Mouse (Mus musculus) hindbrain, embryonic 14.5 days (tissue): Measurements from ENCODE around the gene Cdkal1. TPM values are rescaled to one million over a fixed set of nuclear protein-coding genes. Genes with fewer than 3 reads are reported as not detected.

ENCODE experiments used
- ATAC-seq: fragments of 200-750 bp; cut with Nextera tagmentation; 2 replicates; pipeline ENCODE4 v1.8.0; 2017; ENCODE audit warnings: moderate number of reproducible peaks, mild to moderate bottlenecking, moderate TSS enrichment, moderate library complexity; ENCODE audit not compliant: low FRiP score
- DNase-seq: peaks from one replicate; pipeline ENCODE4 v3.0.0-alpha.2; 2015; ENCODE audit warnings: low spot score
- H3K27ac ChIP-seq: fragments of 300-500 bp; sonication (generic); 2 replicates; pipeline ENCODE4 v1.5.1; 2014; ENCODE audit warnings: mild to moderate bottlenecking, moderate library complexity
- H3K27me3 ChIP-seq: fragments of 300-500 bp; sonication (generic); 2 replicates; pipeline ENCODE4 v1.6.1; 2014; ENCODE audit warnings: mild to moderate bottlenecking, low read length, mixed read lengths; ENCODE audit not compliant: control insufficient read depth, insufficient read depth
- H3K36me3 ChIP-seq: fragments of 300-500 bp; sonication (generic); replicated peaks from 2 replicates; pipeline ENCODE4 v1.6.1; 2014; ENCODE audit not compliant: control insufficient read depth, insufficient read depth
- H3K4me1 ChIP-seq: fragments of 300-500 bp; sonication (generic); replicated peaks from 2 replicates; pipeline ENCODE4 v1.6.1; 2014; ENCODE audit warnings: antibody characterized with exemption, low read length, mixed read lengths; ENCODE audit not compliant: control insufficient read depth, insufficient read depth
- H3K4me2 ChIP-seq: fragments of 300-500 bp; sonication (generic); replicated peaks from 2 replicates; pipeline ENCODE4 v1.6.1; 2014; ENCODE audit warnings: mild to moderate bottlenecking, moderate library complexity
- H3K4me3 ChIP-seq: fragments of 300-500 bp; sonication (generic); replicated peaks from 2 replicates; pipeline ENCODE4 v1.5.1; 2014; ENCODE audit warnings: mild to moderate bottlenecking, low read length
- H3K9ac ChIP-seq: fragments of 300-500 bp; sonication (generic); 2 replicates; pipeline ENCODE4 v1.6.1; 2014
- H3K9me3 ChIP-seq: fragments of 300-500 bp; sonication (generic); 2 replicates; pipeline ENCODE4 v1.6.1; 2016; ENCODE audit warnings: low read length; ENCODE audit not compliant: control insufficient read depth
- WGBS: fragments of 180-500 bp; shearing (Covaris S2); extraction: QIAGEN DNeasy Blood & Tissue Kit; methylation state at CpG from one replicate; pipeline ENCODE4 v1.1.7; 2014; 5-methylcytosine and 5-hydroxymethylcytosine counted together
- polyA plus RNA-seq: library from polyadenylated mRNA; unstranded; fragments of >200 nt; fragmentation: Nextera tagmentation; extraction: Ambion mirVana; gene quantifications from 2 replicates; pipeline ENCODE4 v1.2.1, GENCODE M21; 2014

Gene Cdkal1
- polyA plus RNA-seq, 1 experiment from 2014 or later = 19.4 TPM

DNA sequence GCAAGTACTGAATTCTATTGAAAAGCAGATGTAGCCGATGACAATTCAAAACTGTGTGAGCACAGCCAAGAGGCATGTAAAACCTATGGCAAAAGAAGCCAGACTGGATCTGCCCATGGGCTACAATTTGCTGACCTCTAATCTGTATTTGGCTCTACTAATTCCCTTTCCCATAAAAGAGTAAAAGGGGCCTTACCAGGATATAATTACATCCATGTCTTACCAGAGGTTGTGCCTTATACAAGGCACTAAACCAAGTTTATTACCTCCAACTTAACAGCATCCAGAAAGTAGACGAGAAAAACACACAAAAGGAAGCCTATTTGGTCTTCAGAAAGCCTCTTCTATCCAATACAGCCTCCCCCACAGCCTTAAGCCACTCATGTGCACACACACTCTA, 213.2 kb downstream of the Cdkal1 start:
- ATAC-seq (no peak), DNase-seq (no peak)
- WGBS = 89% methylated on average over 2 of the region's 2 CpGs
- Histone ChIP-seq H3K36me3 (no peaks in the 10 kb centered on the region), H3K27ac (no peak overlapping the region), H3K9ac (no peak overlapping the region), H3K4me3 (no peak overlapping the region), H3K4me2 (no peak overlapping the region), H3K9me3 (no peaks in the 10 kb centered on the region), H3K4me1 (no peaks in the 10 kb centered on the region), H3K27me3 (no peaks in the 10 kb centered on the region)

DNA sequence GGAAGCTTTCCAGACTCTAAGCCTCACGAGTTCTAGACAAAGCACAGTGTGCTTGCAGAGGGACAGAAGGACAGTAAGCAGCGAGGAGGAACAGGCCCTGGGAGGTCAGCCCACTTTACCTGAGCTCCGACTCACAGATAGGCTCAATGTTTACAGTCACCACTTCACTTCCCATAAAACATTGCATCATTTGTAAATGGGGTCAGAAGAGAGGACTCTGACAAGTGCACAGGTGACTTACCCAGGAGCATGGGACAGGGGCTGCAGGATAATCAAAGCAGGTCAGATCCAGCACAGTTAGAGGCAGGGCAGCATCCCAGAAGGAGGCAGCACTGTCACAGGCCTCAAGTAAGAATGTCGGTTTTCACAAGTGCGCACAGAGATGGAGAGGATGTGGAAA, 214.3 kb downstream of the Cdkal1 start:
- Histone ChIP-seq H3K4me2 (no peak overlapping the region), H3K9me3 (no peaks in the 10 kb centered on the region), H3K9ac (no peak overlapping the region), H3K4me3 (no peak overlapping the region), H3K36me3 (no peaks in the 10 kb centered on the region), H3K27me3 (no peaks in the 10 kb centered on the region), H3K4me1 (no peaks in the 10 kb centered on the region), H3K27ac (no peak overlapping the region)
- DNase-seq (no peak), ATAC-seq (no peak)
- 73% methylated on average over 5 of the region's 5 CpGs for WGBS

DNA sequence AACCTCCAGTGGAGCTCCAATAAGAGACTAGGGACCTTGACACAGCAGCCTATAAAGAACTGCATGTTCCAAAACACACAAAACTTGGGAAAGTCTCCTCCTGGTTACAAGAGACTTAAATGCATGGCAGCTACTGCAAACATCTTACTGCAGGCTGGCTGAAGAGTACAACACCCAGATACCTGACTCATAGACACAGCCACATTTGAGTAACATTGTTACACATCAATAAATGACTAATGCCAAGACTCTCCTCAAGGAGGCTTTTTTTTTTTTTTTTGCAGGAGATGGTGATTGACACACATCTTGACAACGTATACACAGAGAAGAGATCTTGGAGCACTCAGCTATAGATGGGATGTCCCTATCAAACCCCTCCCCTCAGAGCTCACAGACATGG, 215.3 kb downstream of the Cdkal1 start:
- no peaks in the 10 kb centered on the region for H3K27me3 ChIP-seq
- no peak overlapping the region for H3K27ac ChIP-seq
- no peak overlapping the region for H3K9ac ChIP-seq
- ATAC-seq (no peak), DNase-seq (no peak)
- no peaks in the 10 kb centered on the region for H3K36me3 ChIP-seq
- H3K4me3 ChIP-seq = no peak overlapping the region
- H3K9me3 ChIP-seq = no peaks in the 10 kb centered on the region
- H3K4me1 ChIP-seq = no peaks in the 10 kb centered on the region
- 86% methylated on average over 1 of the region's 1 CpGs for WGBS
- no peak overlapping the region for H3K4me2 ChIP-seq

DNA sequence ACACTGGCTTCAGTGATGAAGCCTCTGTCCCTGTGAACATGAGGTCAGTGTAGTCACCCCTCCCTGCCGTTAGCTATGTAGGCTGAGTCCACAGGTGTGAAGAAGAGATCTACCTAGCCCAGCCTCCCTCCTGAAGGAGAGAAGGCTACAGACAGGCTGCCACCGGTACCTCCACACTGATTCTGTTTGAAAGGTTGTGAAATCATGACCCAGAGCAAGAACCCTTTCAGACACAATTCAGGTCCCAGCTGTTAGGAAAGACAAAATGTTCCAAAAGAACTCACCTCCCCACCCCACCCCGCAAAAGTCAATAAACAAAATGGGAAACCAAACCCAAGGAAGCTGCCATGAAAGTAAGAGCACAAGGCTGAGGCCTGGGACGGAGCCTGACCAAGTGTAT, 217.2 kb downstream of the Cdkal1 start:
- no peak overlapping the region for H3K4me3 ChIP-seq
- no peak for ATAC-seq
- H3K27me3 ChIP-seq = no peaks in the 10 kb centered on the region
- H3K36me3 ChIP-seq = no peaks in the 10 kb centered on the region
- no peak overlapping the region for H3K27ac ChIP-seq
- WGBS = 91% methylated on average over 4 of the region's 4 CpGs
- H3K4me1 ChIP-seq = no peaks in the 10 kb centered on the region
- no peak for DNase-seq
- no peak overlapping the region for H3K4me2 ChIP-seq
- H3K9ac ChIP-seq = no peak overlapping the region
- H3K9me3 ChIP-seq = no peaks in the 10 kb centered on the region

DNA sequence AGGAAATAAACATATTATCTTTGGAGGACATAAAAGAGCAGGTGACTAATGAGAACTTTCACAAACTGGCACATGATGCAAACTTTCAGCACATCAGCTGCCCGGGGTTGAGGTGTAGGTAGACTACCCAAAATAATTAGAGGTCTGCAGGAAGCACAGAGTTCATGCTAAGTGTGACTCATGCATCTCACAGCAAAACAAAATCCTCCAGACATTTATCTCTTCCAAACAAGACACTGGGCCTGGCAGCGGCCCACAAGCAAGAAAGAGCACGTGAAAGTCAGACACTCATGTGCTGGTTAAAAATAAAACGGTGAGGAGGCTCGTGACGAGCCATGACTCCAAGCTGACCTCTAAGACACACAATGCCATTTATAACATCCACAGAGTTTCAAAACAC, 217.7 kb downstream of the Cdkal1 start:
- Histone ChIP-seq H3K4me2 (no peak overlapping the region), H3K4me1 (no peaks in the 10 kb centered on the region), H3K4me3 (no peak overlapping the region), H3K27me3 (no peaks in the 10 kb centered on the region), H3K9ac (no peak overlapping the region), H3K36me3 (no peaks in the 10 kb centered on the region), H3K27ac (no peak overlapping the region), H3K9me3 (no peaks in the 10 kb centered on the region)
- no peak for ATAC-seq
- no peak for DNase-seq
- 90% methylated on average over 6 of the region's 6 CpGs for whole genome bisulfite sequencing

DNA sequence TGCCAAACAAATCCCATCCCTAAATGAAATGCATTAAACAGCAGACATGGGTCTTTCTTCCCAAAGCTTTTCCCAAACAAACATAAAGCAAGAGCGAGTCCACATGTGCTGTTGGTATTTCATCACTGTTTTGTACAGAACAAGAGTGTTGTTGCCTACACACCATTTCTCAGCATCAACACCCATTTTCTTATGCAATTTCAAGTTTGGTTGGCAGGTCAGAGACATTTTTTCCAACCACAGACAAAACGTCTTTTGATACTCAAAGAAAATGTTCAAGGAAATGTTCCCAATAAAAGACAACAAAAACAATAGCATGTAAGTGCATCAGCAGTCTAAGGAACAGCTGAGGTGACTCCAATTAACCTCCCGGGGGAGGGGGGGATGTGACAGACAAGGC, 219.9 kb downstream of the Cdkal1 start:
- ATAC-seq (no peak), DNase-seq (no peak)
- Histone ChIP-seq H3K4me2 (no peak overlapping the region), H3K27ac (no peak overlapping the region), H3K4me1 (no peaks in the 10 kb centered on the region), H3K36me3 (no peaks in the 10 kb centered on the region), H3K27me3 (no peaks in the 10 kb centered on the region), H3K4me3 (no peak overlapping the region), H3K9ac (no peak overlapping the region), H3K9me3 (no peaks in the 10 kb centered on the region)
- 78% methylated on average over 3 of the region's 3 CpGs for WGBS

DNA sequence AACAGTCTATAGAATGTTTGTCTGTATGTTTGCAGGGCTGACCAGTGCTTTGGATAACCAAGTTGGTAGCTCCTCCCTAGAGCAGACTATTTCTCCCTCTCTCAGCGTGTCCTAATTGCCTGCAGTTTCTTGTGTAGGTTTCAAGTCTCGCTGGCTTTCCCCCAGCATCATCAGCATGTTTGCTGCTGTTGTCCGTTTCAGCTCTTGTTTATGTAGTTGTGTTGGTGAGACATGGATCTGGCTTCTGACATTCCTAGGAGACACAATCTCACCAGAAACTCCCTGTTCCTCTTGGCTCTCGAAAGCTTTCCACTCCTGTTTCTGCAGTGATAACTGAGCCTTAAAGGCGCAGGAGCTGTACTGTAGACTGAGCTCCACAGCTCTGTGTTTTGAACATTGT, 224.1 kb downstream of the Cdkal1 start:
- no peak overlapping the region for H3K27ac ChIP-seq
- H3K36me3 ChIP-seq = no peaks in the 10 kb centered on the region
- H3K27me3 ChIP-seq = no peaks in the 10 kb centered on the region
- no peaks in the 10 kb centered on the region for H3K4me1 ChIP-seq
- DNase-seq (no peak), ATAC-seq (no peak)
- no peak overlapping the region for H3K4me3 ChIP-seq
- no peak overlapping the region for H3K9ac ChIP-seq
- no peak overlapping the region for H3K4me2 ChIP-seq
- WGBS = 78% methylated on average over 5 of the region's 5 CpGs
- no peaks in the 10 kb centered on the region for H3K9me3 ChIP-seq

DNA sequence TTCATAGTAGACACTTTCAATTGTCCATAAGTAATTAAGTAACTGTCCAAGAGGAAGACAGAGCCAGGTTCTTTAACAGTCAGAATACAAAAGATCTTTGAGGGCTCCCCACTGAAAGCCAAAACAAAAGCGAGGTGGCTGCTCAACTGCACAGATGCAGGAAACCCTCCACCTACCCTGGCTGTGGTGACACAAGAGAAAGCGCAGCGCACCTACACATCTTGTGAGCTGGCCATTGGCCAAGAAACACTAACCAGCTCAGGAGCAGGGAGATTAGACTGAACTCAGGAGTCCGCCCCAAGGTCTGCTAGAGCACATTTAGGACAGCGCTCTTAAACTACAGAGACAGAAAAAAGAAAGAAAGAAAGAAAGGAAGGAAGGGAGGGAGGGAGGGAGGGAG, 226.9 kb downstream of the Cdkal1 start:
- Histone ChIP-seq H3K4me1 (no peaks in the 10 kb centered on the region), H3K4me2 (no peak overlapping the region), H3K27ac (no peak overlapping the region), H3K27me3 (no peaks in the 10 kb centered on the region), H3K4me3 (no peak overlapping the region), H3K9ac (no peak overlapping the region), H3K9me3 (no peaks in the 10 kb centered on the region), H3K36me3 (no peaks in the 10 kb centered on the region)
- DNase-seq (no peak), ATAC-seq (no peak)
- WGBS = 42% methylated on average over 5 of the region's 5 CpGs

DNA sequence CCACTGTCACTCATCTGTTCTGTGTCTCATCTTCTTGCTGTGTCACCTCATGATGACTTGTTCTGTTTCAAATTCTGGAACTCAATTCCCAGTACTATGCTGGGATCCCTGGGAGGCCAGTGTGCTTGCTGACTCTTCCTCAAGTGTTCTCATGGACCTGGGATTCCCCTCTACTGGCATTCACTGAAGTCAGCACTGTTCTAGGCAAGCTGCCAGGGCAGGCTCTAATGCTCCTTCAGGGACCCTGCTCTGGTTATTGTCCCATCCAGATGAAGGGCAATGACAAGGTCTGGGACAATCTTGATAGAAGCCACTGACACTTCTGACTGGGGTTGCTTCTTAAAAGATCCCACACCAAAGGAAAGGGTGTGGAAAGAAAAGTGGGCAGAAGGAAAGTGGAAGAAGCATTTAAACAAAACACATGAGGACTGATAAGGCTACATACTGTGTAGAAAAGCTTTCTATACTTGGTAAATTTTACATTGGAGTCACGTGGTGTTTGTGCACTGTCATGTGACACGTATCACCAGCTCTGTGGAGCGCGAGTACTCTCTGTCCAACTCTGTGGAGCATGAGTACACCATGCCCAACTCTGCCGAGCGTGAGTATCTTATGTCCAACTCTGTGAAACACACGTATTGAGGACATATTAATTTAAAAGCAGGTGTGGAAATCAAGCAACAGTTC, 227.9 kb downstream of the Cdkal1 start:
- Histone ChIP-seq H3K9me3 (no peaks in the 10 kb centered on the region), H3K4me3 (no peak overlapping the region), H3K4me1 (no peaks in the 10 kb centered on the region), H3K4me2 (no peak overlapping the region), H3K36me3 (no peaks in the 10 kb centered on the region), H3K27ac (no peak overlapping the region), H3K27me3 (no peaks in the 10 kb centered on the region), H3K9ac (no peak overlapping the region)
- DNase-seq (no peak), ATAC-seq (no peak)
- WGBS = 91% methylated on average over 7 of the region's 7 CpGs

DNA sequence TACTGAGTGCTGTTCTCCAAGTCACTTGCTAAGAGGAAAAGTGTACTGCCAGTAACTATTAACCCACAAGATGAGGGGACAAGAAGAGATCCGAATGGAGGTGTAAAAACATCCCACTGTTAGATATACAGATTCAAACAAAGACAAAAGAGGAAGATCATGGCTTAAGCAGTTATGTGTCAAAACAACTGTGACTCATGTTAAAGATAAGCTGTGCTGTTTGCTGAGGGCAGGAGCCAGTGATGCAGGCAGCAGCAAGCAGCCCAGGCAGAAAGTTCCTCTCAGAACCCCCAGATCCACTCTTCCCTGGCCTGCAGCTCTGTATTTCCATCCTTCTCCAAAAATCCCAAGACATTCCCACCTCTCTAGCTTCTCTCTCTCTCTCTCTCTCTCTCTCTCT, 230.5 kb downstream of the Cdkal1 start:
- no peaks in the 10 kb centered on the region for H3K27me3 ChIP-seq
- peaks cover 13% of the 10 kb centered on the region; the same call in 1 of the 2 replicates for H3K4me1 ChIP-seq
- no peak overlapping the region for H3K4me3 ChIP-seq
- DNase-seq (no peak), ATAC-seq (no peak)
- H3K9ac ChIP-seq = no peak overlapping the region
- H3K9me3 ChIP-seq = no peaks in the 10 kb centered on the region
- no peak overlapping the region for H3K4me2 ChIP-seq
- H3K27ac ChIP-seq = no peak overlapping the region
- WGBS = 77% methylated on average over 1 of the region's 1 CpGs
- H3K36me3 ChIP-seq = no peaks in the 10 kb centered on the region
